Mouse (Mus musculus): ENCODE measurements around the gene Pir.

DNA sequence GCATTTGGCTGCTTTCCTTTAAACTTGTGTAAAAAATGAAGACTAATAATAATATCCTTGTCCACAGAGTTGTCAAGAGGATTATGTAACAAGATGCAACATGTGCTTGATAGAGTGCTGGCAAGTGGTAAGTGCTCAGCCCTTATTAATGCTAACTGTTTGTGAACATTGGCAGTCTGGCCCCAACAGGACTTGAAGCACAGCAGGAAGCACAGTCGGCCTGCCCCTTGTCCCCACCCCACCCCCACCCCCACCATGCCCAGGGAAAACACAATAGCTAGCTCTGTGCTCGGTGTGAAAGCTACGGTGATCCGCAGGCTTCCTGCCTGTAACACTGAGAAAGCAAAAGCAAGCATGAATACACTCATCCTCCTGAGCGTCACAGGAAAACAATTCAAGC lies 23.5 kb upstream of the Pir start:
- TF ChIP-seq CTCF (IDR thresholded peaks at IDR 0.05; ENCODE audit: low read depth, low read length) = no peak
- TF ChIP-seq POLR2A (IDR thresholded peaks at IDR 0.05; ENCODE audit: insufficient read depth, low read length) = no peak
